Mouse (Mus musculus) midbrain, embryonic 10.5 days (tissue): ENCODE measurements around the gene Spdl1. TPM values are rescaled to one million over a fixed set of nuclear protein-coding genes. Genes with fewer than 3 reads are reported as not detected.

Source experiments
- DNase-seq: peaks from one replicate; pipeline ENCODE4 v3.0.0-alpha.2; 2017; ENCODE audit warnings: low spot score
- H3K27ac ChIP-seq: fragments of 300-500 bp; sonication (generic); replicated peaks from 2 replicates; pipeline ENCODE4 v1.5.1; 2016; ENCODE audit warnings: mild to moderate bottlenecking
- H3K27me3 ChIP-seq: fragments of 300-500 bp; sonication (generic); 2 replicates; pipeline ENCODE4 v1.6.1; 2016; ENCODE audit warnings: low read depth, mild to moderate bottlenecking; ENCODE audit not compliant: poor library complexity, severe bottlenecking
- H3K36me3 ChIP-seq: fragments of 300-500 bp; sonication (generic); 2 replicates; pipeline ENCODE4 v1.6.1; 2016; ENCODE audit warnings: mild to moderate bottlenecking, moderate library complexity
- H3K4me1 ChIP-seq: fragments of 300-500 bp; sonication (generic); 2 replicates; pipeline ENCODE4 v1.6.1; 2016
- H3K4me3 ChIP-seq: fragments of 300-500 bp; sonication (generic); 2 replicates; pipeline ENCODE4 v1.5.1; 2016; ENCODE audit warnings: mild to moderate bottlenecking, moderate library complexity
- H3K9me3 ChIP-seq: fragments of 300-500 bp; sonication (generic); replicated peaks from 2 replicates; pipeline ENCODE4 v1.6.1; 2016; ENCODE audit warnings: mild to moderate bottlenecking
- WGBS: fragments of 180-500 bp; shearing (Covaris S2); methylation state at CpG from one replicate; pipeline ENCODE4 v1.1.7; 2016; 5-methylcytosine and 5-hydroxymethylcytosine counted together
- polyA plus RNA-seq: library from polyadenylated mRNA; unstranded; fragments of >200 nt; fragmentation: Nextera tagmentation; extraction: Ambion mirVana; gene quantifications from 2 replicates; pipeline ENCODE4 v1.2.1, GENCODE M21; 2016

Gene Spdl1
- polyA plus RNA-seq, 1 experiment from 2014 or later = 32.5 TPM

DNA sequence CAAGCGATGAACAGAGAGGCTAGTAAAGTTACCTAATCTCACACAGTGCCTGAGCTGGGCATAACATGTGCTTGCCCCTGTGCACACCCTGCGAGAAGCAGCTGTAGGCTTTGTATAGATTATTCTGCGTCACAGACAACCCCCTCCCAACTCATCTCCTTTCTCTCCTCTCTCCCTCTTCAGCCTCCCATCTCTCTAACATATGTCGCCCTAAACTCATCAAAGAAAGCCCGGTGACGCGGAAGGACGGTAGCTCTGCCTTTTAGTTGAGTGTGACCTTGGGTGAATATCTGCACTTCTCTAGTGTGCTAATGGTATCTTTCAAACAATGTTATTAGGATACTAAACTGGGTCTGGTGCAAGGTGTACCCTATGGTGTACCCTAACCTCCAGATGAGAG, 63.5 kb downstream of the Spdl1 start:
- H3K36me3 ChIP-seq = no peaks in the 10 kb centered on the region
- no peak for DNase-seq
- no peak overlapping the region for H3K4me3 ChIP-seq
- H3K27ac ChIP-seq = no peak overlapping the region
- WGBS = 88% methylated on average over 8 of the region's 8 CpGs
- peaks cover 16% of the 10 kb centered on the region for H3K4me1 ChIP-seq
- H3K27me3 ChIP-seq = peaks cover 6% of the 10 kb centered on the region; the same call in 1 of the 2 replicates
- peaks cover 6% of the 10 kb centered on the region; the same call in 1 of the 2 replicates for H3K9me3 ChIP-seq

DNA sequence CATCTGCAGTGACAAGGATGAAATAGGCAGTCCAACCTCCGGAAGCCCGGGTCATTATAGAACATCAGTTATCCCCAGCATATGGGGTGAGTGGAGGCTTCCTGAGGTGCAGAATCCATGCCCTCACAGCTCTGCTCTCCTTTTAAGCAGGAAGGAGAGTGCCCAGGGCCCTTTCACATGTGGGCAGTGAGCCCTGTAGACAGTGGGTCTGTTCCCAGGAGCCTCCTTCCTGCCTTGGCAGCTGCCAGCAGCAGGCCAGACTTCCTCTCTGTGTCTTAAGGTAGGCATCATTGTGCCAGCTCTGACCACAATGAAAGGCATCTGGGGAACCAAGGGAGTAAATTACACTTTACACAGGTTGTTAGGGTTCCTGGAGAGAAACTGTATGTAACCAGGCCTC, 64.0 kb downstream of the Spdl1 start:
- Histone ChIP-seq H3K4me3 (no peak overlapping the region), H3K36me3 (no peaks in the 10 kb centered on the region), H3K27me3 (peaks cover 6% of the 10 kb centered on the region; the same call in 1 of the 2 replicates), H3K27ac (no peak overlapping the region), H3K4me1 (peaks cover 13% of the 10 kb centered on the region), H3K9me3 (peaks cover 6% of the 10 kb centered on the region; the same call in 1 of the 2 replicates)
- DNase-seq = no peak
- WGBS = 86% methylated on average over 2 of the region's 2 CpGs

DNA sequence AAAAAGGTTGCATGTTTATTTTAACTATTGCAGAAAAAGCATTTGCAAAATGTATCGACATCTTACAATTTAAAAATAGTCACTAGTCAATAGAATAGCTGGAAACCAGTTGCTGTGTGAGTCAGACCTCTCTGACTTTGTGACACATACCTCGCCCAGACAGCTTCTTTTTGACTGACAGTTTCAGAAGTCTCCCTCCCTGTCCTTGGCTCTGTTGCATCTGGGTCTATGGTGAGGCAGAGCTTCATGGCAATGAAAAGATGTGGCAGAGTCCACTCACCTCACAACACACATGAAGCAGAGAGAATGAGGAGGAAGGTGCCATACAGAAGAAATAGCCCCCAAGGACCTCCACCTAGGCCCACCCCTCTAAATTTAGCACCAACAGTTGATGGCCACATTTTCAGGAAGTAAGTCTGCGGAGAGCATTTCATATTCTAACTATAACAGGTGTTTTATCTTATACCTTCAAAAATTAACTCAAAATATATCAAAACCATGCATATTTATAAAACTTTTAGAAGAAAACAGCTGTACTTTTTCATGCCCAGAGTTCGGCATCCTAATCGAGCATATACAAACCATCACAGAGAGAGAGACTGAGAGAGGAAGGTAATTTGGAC, 69.6 kb downstream of the Spdl1 start:
- no peak for DNase-seq
- no peak overlapping the region for H3K4me3 ChIP-seq
- no peak overlapping the region for H3K27ac ChIP-seq
- no peaks in the 10 kb centered on the region for H3K36me3 ChIP-seq
- WGBS = 84% methylated on average over 5 of the region's 5 CpGs
- no peaks in the 10 kb centered on the region for H3K4me1 ChIP-seq
- H3K27me3 ChIP-seq = no peaks in the 10 kb centered on the region
- peaks cover 6% of the 10 kb centered on the region; the same call in 1 of the 2 replicates for H3K9me3 ChIP-seq

DNA sequence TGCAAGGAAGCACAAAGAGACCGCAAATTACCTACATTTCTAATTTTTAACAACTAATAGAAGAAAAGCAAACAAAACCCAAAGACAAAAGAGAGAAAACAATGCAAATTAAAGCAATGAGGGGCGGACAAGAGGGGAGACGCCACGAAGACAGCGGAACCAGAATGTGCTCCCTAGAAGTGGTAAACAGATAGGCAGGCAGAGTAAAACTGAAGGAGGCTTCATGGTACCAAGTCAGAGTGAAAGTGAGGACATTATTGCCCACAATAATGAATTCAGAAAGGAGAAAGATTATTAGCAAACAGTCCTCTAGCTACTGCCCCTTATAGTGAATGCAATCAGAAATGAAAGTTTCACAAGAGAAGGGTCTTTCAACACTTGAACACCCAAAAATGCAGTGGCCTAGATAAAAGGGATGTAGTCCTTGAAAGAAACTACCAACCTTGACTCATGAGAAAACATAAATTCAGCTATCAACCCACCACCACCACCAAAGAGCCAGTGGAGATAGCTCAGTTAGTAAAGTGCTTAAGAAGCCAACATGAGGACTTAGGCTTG, 70.8 kb downstream of the Spdl1 start:
- DNase-seq = no peak
- 94% methylated on average over 5 of the region's 5 CpGs for WGBS
- H3K27ac ChIP-seq = no peak overlapping the region
- no peaks in the 10 kb centered on the region for H3K4me1 ChIP-seq
- H3K27me3 ChIP-seq = no peaks in the 10 kb centered on the region
- peaks cover 6% of the 10 kb centered on the region; the same call in 1 of the 2 replicates for H3K9me3 ChIP-seq
- H3K4me3 ChIP-seq = no peak overlapping the region
- no peaks in the 10 kb centered on the region for H3K36me3 ChIP-seq

DNA sequence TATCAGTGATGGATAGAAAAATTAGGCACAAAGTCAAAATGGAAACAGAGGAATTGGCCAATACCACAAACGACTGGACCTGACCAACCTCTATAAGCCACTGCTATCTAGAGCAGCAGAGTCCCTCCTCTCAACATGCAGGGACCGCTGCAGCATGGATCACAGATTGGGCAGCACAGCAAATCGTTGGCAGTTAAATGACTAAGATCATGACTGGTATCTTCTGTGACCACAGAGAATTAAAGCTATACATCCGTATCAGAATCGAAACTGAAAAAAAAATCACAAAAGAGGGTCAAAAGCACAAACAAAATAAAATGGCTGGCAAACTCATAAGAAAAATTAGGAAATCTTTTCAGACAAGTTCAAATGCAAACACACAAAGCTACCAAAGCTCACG, 71.3 kb downstream of the Spdl1 start:
- no peak for DNase-seq
- Histone ChIP-seq H3K36me3 (no peaks in the 10 kb centered on the region), H3K27ac (no peak overlapping the region), H3K4me1 (no peaks in the 10 kb centered on the region), H3K4me3 (no peak overlapping the region), H3K9me3 (peaks cover 6% of the 10 kb centered on the region; the same call in 1 of the 2 replicates), H3K27me3 (no peaks in the 10 kb centered on the region)
- WGBS = 89% methylated on average over 6 of the region's 6 CpGs

DNA sequence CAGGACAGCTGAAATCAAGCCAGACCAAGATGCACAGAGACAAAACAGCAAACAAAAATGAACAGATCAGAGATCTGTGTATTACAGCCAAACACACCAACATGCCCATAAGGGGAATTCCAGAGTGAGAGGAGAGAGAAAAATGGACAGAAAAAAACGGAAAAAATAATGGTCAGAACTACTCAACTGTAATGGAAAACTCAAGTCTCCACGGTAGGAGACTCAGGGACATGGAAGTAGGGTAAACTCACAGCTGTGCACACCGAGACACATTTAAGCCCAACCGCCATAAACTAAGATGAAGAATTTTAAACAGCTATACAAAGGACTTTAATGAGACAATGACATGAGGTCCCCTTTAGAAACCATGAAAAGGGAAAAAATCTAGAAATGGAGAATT, 73.9 kb downstream of the Spdl1 start:
- Histone ChIP-seq H3K27me3 (no peaks in the 10 kb centered on the region), H3K9me3 (no peaks in the 10 kb centered on the region), H3K4me1 (no peaks in the 10 kb centered on the region), H3K36me3 (no peaks in the 10 kb centered on the region), H3K27ac (no peak overlapping the region), H3K4me3 (no peak overlapping the region)
- no peak for DNase-seq
- 82% methylated on average over 4 of the region's 4 CpGs for WGBS

Other genes with a start within 250 kb of the Spdl1 start
- 0.69 and 0.72 TPM in 2 replicates for gene Dock2, start 49.7 kb downstream of the Spdl1 start, polyA plus RNA-seq